Mouse (Mus musculus): Measurements from ENCODE around the gene Krtap27-1.

Gene Krtap27-1

GRCm38 (mm10) chr16:88671571-88671970 is at the start of gene Krtap27-1:
Krtap27-1 (minus strand) TSS chr16:88671671.
- DNase-seq (ENCODE audit: low read depth, low spot score), result no peak

- DNase-seq (ENCODE audit: low read depth, low spot score), result peak; percentile 81
These were observed 48.6 kb upstream of the Krtap27-1 start for GRCm38 (mm10) chr16:88720031-88720430.

GRCm38 (mm10) chr16:88716549-88716948 is 45.1 kb upstream of the Krtap27-1 start:
- no peak for DNase-seq (ENCODE audit: low read depth, low spot score)

GRCm38 (mm10) chr16:88711245-88711644 is 39.8 kb upstream of the Krtap27-1 start:
- peak; percentile 19 for DNase-seq (ENCODE audit: low read depth, low spot score)

GRCm38 (mm10) chr16:88710757-88711156 is 39.3 kb upstream of the Krtap27-1 start:
- no peak for DNase-seq (ENCODE audit: low read depth, low spot score)

- no peak for DNase-seq (ENCODE audit: low read depth, low spot score)
These were observed 36.1 kb upstream of the Krtap27-1 start, which contains the start of gene 2310061N02Rik for GRCm38 (mm10) chr16:88707496-88708012. 2310061N02Rik (minus strand) TSS chr16:88707962.

GRCm38 (mm10) chr16:88701072-88701864 is 29.8 kb upstream of the Krtap27-1 start:
- DNase-seq (ENCODE audit: low read depth, low spot score), result no peak

- no peak for DNase-seq (ENCODE audit: low read depth, low spot score)
These were observed 24.8 kb upstream of the Krtap27-1 start for GRCm38 (mm10) chr16:88696256-88696655.

- DNase-seq (ENCODE audit: low read depth, low spot score), result no peak
These were observed 9.8 kb upstream of the Krtap27-1 start for GRCm38 (mm10) chr16:88681282-88681681.

GRCm38 (mm10) chr16:88679099-88679498 is 7.6 kb upstream of the Krtap27-1 start:
- DNase-seq (ENCODE audit: low read depth, low spot score), result no peak

- DNase-seq (ENCODE audit: low read depth, low spot score), result peak; percentile 12
These were observed 14.0 kb downstream of the Krtap27-1 start for GRCm38 (mm10) chr16:88657426-88657825.

GRCm38 (mm10) chr16:88651952-88652351 is 19.5 kb downstream of the Krtap27-1 start:
- no peak for DNase-seq (ENCODE audit: low read depth, low spot score)

- no peak for DNase-seq (ENCODE audit: low read depth, low spot score)
These were observed 20.4 kb downstream of the Krtap27-1 start for GRCm38 (mm10) chr16:88651082-88651481.

GRCm38 (mm10) chr16:88647358-88647846 is 24.1 kb downstream of the Krtap27-1 start, which contains the start of gene Krtap26-1:
Krtap26-1 (minus strand) TSS chr16:88647796.
- no peak for DNase-seq (ENCODE audit: low read depth, low spot score)

- no peak for DNase-seq (ENCODE audit: low read depth, low spot score)
These were observed 24.9 kb downstream of the Krtap27-1 start for GRCm38 (mm10) chr16:88646366-88647111.

GRCm38 (mm10) chr16:88640053-88640452 is 31.4 kb downstream of the Krtap27-1 start:
- DNase-seq (ENCODE audit: low read depth, low spot score), result no peak

GRCm38 (mm10) chr16:88635142-88635541 is 36.3 kb downstream of the Krtap27-1 start:
- DNase-seq (ENCODE audit: low read depth, low spot score), result no peak

GRCm38 (mm10) chr16:88631474-88631873 is 40.0 kb downstream of the Krtap27-1 start:
- DNase-seq (ENCODE audit: low read depth, low spot score), result no peak

- no peak for DNase-seq (ENCODE audit: low read depth, low spot score)
These were observed 43.9 kb downstream of the Krtap27-1 start, which contains the start of gene 2310079G19Rik for GRCm38 (mm10) chr16:88627566-88627965. 2310079G19Rik (minus strand) TSS chr16:88627666.

Data from ES-CJ7 (cell line).